Mouse (Mus musculus) stomach, embryonic 15.5 days (tissue): ENCODE measurements around the gene Timm10. TPM values are rescaled to one million over a fixed set of nuclear protein-coding genes. Genes with fewer than 3 reads are reported as not detected.
"Not testable (repeated sequence)": the region's sequence is repeated elsewhere in the genome, so short reads cannot be mapped to it uniquely, and the experiment has no call there.

Experiments
- ATAC-seq: fragments of 200-750 bp; cut with Nextera tagmentation; 2 replicates; pipeline ENCODE4 v1.8.0; 2017; ENCODE audit warnings: low read depth, moderate number of reproducible peaks, moderate TSS enrichment; ENCODE audit not compliant: insufficient read depth, low FRiP score
- H3K27ac ChIP-seq: fragments of 300-500 bp; sonication (generic); 2 replicates; pipeline ENCODE4 v1.5.1; 2015; ENCODE audit warnings: mild to moderate bottlenecking, inconsistent platforms
- H3K27me3 ChIP-seq: fragments of 300-500 bp; sonication (generic); replicated peaks from 2 replicates; pipeline ENCODE4 v1.6.1; 2015; ENCODE audit warnings: inconsistent platforms
- H3K36me3 ChIP-seq: fragments of 300-500 bp; sonication (generic); 2 replicates; pipeline ENCODE4 v1.6.1; 2015; ENCODE audit warnings: inconsistent platforms
- H3K4me1 ChIP-seq: fragments of 300-500 bp; sonication (generic); 2 replicates; pipeline ENCODE4 v1.6.1; 2015; ENCODE audit warnings: inconsistent platforms
- H3K4me2 ChIP-seq: fragments of 300-500 bp; sonication (generic); 2 replicates; pipeline ENCODE4 v1.6.1; 2015; ENCODE audit warnings: mild to moderate bottlenecking, inconsistent platforms
- H3K4me3 ChIP-seq: fragments of 300-500 bp; sonication (generic); replicated peaks from 2 replicates; pipeline ENCODE4 v1.5.1; 2015; ENCODE audit warnings: inconsistent platforms
- H3K9ac ChIP-seq: fragments of 300-500 bp; sonication (generic); 2 replicates; pipeline ENCODE4 v1.6.1; 2015; ENCODE audit warnings: inconsistent platforms
- H3K9me3 ChIP-seq: fragments of 300-500 bp; sonication (generic); 2 replicates; pipeline ENCODE4 v1.6.1; 2016; ENCODE audit warnings: inconsistent platforms
- WGBS: fragments of 180-500 bp; shearing (Covaris S2); methylation state at CpG from one replicate; pipeline ENCODE4 v1.1.7; 2015; 5-methylcytosine and 5-hydroxymethylcytosine counted together
- polyA plus RNA-seq: library from polyadenylated mRNA; unstranded; fragments of >200 nt; fragmentation: Nextera tagmentation; extraction: Ambion mirVana; gene quantifications from 2 replicates; pipeline ENCODE4 v1.2.1, GENCODE M21; 2015

The Timm10 gene
- polyA plus RNA-seq, 1 experiment from 2014 or later, result 50.4 TPM

DNA sequence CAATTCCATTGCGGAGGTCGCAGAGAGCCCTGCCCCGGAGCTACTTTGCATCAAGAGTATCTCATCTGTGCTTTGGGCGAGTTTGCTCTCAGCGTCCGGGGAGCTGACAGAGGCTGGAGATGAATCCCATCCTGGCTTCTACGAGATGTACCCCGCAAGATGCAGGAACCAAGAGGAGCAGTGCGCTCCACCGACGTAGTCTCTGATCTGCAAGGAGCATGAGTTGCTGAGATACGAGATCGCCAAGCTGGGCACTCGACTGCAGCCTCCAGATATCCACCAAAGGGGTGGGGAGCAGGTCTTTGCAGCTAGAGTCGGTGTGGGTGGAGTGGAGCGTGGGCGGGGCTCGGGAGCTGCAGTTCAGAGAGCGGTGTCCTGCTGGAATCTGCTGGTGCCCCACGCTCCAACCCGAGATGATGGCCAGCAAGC, 28.3 kb upstream of the Timm10 start, which contains the start of gene Ube2l6:
TSS of gene Ube2l6 (plus strand) at position 336 of the 429 bp plus-strand sequence.
- Histone ChIP-seq H3K4me1 (no peaks in the 10 kb centered on the region), H3K27ac (peak within 1 kb of the TSS; percentile 63), H3K4me2 (peak within 1 kb of the TSS; percentile 84), H3K4me3 (peak within 1 kb of the TSS; percentile 57), H3K9ac (peak within 1 kb of the TSS; percentile 26; the same call in 1 of the 2 replicates), H3K9me3 (no peaks in the 10 kb centered on the region), H3K27me3 (no peaks in the 10 kb centered on the region), H3K36me3 (no peaks in the 10 kb centered on the region)
- under 1% methylated on average over 21 of the region's 21 CpGs for WGBS
- peak; percentile 90 for ATAC-seq

DNA sequence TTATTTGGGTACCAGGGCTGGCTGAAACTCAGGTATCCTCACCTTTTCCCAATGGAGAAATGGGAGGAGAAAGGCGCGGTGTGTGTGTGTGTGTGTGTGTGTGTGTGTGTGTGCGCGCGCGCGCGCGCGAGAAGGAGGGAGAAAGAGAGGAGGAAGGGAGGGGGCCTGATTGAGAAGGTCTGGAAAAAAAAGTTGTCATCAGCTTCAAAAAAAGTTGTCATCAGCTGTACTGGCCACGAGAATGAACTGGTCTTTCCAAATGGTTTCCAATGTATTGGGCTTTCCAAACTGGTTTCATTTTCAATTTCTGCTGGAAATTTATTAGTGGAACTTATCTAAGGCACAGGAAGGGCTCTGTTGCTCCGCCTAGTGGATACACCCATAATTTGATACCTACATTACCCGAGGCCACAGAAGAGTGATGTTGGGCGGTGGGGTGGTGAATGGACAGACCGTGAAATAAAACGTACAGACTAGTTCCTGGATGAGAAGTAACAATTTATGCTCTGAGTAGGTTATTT, 27.7 kb upstream of the Timm10 start:
- Histone ChIP-seq H3K27me3 (no peaks in the 10 kb centered on the region), H3K4me1 (no peaks in the 10 kb centered on the region), H3K9me3 (no peaks in the 10 kb centered on the region), H3K27ac (peak overlapping the region; percentile 63), H3K9ac (0 out of 2 replicates have a peak overlapping the region, but pooled peaks have one; percentile 17), H3K4me3 (peak overlapping the region; percentile 57), H3K4me2 (peak overlapping the region; percentile 84), H3K36me3 (no peaks in the 10 kb centered on the region)
- WGBS, result under 1% methylated on average over 16 of the region's 16 CpGs
- ATAC-seq, result peak; percentile 68; the same call in 1 of the 2 replicates

DNA sequence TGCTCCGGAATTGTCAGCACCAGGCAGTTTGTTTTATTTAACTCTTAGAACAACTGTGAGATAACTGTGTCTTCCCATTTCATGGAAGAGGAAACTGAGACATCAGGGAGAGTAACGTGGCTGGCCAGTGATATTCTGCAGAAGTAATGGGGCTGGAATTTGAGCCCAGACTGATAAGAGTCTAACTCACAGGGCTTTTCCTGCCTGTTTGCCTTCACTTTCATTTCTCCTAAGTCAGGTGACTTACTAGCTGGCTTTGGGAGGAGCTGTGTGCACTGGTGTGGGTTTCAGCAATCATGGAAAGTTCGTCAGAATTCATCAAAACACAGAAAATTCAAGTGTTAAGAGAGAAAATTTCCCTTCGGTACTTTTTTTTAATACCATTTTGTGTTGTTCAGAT, 26.5 kb upstream of the Timm10 start:
- H3K9me3 ChIP-seq, result no peaks in the 10 kb centered on the region
- no peak overlapping the region for H3K4me2 ChIP-seq
- H3K36me3 ChIP-seq, result no peaks in the 10 kb centered on the region
- no peak overlapping the region for H3K9ac ChIP-seq
- WGBS, result 62% methylated on average over 4 of the region's 4 CpGs
- H3K27ac ChIP-seq, result no peak overlapping the region
- no peak for ATAC-seq
- H3K4me1 ChIP-seq, result no peaks in the 10 kb centered on the region
- no peak overlapping the region for H3K4me3 ChIP-seq
- no peaks in the 10 kb centered on the region for H3K27me3 ChIP-seq

DNA sequence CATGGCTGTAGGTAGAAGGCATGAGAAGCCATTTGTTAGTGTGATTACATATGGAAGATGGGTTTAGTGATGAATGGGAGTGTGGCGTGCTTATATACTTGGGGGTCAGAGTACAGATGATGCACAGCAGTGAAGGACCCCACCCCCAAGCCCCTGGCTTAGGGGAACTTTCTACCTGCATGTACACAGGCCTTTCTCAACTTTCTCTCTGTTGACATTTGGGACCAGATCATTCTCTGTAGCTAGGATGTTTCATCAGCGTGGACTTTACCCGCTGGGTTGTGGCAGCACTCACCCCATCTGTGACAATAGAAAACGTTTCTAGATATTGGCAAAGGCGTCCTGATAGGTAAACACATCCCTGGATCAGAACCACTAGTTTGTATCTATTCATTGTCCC, 25.6 kb upstream of the Timm10 start:
- not testable (repeated sequence) for H3K4me1 ChIP-seq, ATAC-seq, H3K27ac ChIP-seq, H3K4me3 ChIP-seq, H3K27me3 ChIP-seq, H3K9me3 ChIP-seq, H3K9ac ChIP-seq, H3K36me3 ChIP-seq, H3K4me2 ChIP-seq
- 77% methylated on average over 5 of the region's 5 CpGs for WGBS

DNA sequence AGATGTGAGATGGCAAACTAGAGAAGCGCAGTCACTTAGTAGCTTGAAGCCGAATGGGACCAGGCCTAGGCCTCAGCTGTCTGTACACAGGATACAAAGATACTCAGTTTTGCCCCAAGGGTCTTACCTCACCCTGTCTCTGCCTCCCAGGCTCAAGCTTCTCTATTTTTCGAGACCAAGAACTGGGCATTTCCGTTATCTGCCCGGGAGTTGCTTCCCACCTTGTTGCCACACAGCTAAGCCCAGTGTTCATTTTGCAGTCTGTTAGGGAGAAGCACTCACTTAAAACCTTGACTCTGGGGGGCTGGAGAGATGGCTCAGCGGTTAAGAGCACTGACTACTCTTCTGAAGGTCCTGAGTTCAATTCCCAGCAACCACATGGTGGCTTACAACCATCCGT, 22.8 kb upstream of the Timm10 start:
- H3K9me3 ChIP-seq, result no peaks in the 10 kb centered on the region
- no peak overlapping the region for H3K4me2 ChIP-seq
- ATAC-seq, result no peak

DNA sequence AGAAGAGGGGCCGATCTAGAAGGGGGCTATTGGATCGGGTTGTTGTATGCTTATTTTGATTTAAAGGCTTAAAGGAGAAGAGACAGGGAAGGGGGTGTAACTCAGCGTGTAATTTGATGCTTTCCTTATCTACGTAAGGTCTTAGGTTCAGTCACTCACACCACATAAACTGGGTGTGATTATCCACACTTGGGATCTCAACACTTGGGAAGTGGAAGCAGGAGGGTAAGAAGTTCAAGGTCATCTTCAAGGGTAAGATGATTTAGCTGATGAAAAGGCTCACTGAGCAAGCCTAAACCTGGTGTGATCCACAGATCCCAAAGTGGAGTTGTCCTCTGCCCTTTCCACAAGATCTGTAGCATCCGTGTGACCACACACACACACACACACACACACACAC, 20.3 kb upstream of the Timm10 start:
- 54% methylated on average over 5 of the region's 5 CpGs for WGBS
- H3K27ac ChIP-seq, result no peak overlapping the region
- H3K36me3 ChIP-seq, result no peaks in the 10 kb centered on the region
- no peaks in the 10 kb centered on the region for H3K9me3 ChIP-seq
- peaks cover 6% of the 10 kb centered on the region for H3K4me1 ChIP-seq
- H3K9ac ChIP-seq, result no peak overlapping the region
- no peak overlapping the region for H3K4me2 ChIP-seq
- no peak for ATAC-seq
- no peak overlapping the region for H3K4me3 ChIP-seq
- H3K27me3 ChIP-seq, result no peaks in the 10 kb centered on the region

More for the DNA sequence above, 22.8 kb upstream of the Timm10 start:
- no peak overlapping the region for H3K27ac ChIP-seq
- 90% methylated on average over 7 of the region's 7 CpGs for WGBS
- H3K4me1 ChIP-seq, result no peaks in the 10 kb centered on the region
- no peaks in the 10 kb centered on the region for H3K27me3 ChIP-seq
- H3K9ac ChIP-seq, result no peak overlapping the region
- no peaks in the 10 kb centered on the region for H3K36me3 ChIP-seq
- no peak overlapping the region for H3K4me3 ChIP-seq

DNA sequence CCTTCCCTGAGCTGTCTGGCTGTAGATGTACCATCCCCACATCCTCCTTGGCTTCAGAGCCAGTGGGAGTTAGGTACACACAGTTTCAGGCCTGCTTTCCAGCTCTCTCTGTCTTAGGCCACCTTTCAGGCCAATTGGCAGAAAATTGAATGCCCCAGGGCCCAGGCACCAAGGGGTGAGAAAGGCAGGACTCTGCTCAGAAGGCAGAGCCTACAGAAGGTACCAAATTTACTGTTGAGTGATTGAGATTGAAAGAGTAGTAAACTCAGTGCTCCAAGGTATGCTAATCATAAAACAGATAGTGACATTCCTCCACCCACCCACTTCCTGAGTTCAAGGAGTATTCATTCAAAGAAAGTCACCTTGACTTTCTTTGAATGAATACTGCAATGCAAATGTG, 17.5 kb upstream of the Timm10 start:
- ATAC-seq, result no peak
- H3K9ac ChIP-seq, result no peak overlapping the region
- H3K27ac ChIP-seq, result no peak overlapping the region
- no peaks in the 10 kb centered on the region for H3K36me3 ChIP-seq
- no peaks in the 10 kb centered on the region for H3K27me3 ChIP-seq
- H3K4me2 ChIP-seq, result no peak overlapping the region
- H3K4me3 ChIP-seq, result no peak overlapping the region
- no peaks in the 10 kb centered on the region for H3K9me3 ChIP-seq
- peaks cover 8% of the 10 kb centered on the region for H3K4me1 ChIP-seq

DNA sequence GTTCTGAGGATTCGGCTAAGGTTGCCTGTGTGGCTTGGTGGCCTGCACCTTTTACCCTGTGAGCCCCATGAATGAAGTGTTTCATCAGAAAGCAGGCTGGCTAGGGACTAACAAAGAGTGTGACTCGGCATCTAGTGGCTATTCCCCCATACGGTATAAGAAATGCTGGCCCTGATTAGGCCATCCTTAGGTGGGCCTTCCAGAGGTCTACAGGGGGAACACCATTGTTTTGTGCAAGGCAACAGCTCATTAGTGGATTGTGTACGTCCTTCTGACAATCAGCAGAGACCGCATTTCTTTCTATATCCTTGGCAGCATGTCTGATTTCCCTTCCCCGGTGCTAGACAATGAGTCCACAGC, 16.3 kb upstream of the Timm10 start:
- H3K9me3 ChIP-seq, result no peaks in the 10 kb centered on the region
- peaks cover 8% of the 10 kb centered on the region for H3K4me1 ChIP-seq
- H3K4me3 ChIP-seq, result no peak overlapping the region
- H3K36me3 ChIP-seq, result no peaks in the 10 kb centered on the region
- H3K27me3 ChIP-seq, result no peaks in the 10 kb centered on the region
- no peak overlapping the region for H3K27ac ChIP-seq
- 83% methylated on average over 6 of the region's 6 CpGs for WGBS
- H3K4me2 ChIP-seq, result 0 out of 2 replicates have a peak overlapping the region, but pooled peaks have one; percentile 52
- no peak overlapping the region for H3K9ac ChIP-seq
- no peak for ATAC-seq

DNA sequence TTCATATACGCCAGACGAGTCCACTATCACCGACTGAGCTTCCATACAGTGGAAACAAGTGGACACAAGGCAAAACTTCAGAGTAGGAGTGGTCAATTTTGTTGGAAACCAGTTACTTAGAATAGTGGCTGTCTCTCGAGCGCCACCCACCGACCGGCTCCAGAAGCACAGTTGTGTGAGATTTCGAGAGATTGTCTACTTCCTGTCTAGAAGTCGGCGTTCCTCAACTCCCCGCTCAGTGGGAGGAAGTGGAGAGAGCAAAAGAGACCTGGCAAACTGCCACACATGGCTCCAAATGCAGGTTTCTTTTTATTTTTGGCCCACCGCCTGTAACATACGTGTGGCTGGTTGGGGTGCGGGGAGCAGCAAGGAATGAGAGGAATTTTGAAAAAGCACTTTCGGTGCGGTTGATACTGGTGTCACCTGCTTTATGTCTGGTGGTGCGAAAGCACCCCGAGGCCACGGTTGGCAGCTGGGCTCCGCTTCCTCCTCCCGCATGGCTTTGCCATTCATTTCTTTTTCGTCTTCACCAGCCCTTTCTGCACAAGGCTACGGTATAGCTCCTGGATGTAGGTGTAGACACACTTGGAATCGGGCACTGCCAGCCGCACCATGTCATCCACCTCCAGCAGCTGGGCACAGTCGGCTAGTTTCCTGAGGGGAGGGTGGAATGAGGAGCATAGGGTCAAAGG, 15.8 kb upstream of the Timm10 start:
- Histone ChIP-seq H3K9ac (no peak overlapping the region), H3K9me3 (no peaks in the 10 kb centered on the region), H3K4me3 (peak overlapping the region; percentile 31), H3K27me3 (no peaks in the 10 kb centered on the region), H3K27ac (0 out of 2 replicates have a peak overlapping the region, but pooled peaks have one; percentile 41), H3K4me1 (peaks cover 8% of the 10 kb centered on the region), H3K4me2 (peak overlapping the region; percentile 52), H3K36me3 (no peaks in the 10 kb centered on the region)
- peak; percentile 30 for ATAC-seq
- 26% methylated on average over 26 of the region's 26 CpGs for WGBS

DNA sequence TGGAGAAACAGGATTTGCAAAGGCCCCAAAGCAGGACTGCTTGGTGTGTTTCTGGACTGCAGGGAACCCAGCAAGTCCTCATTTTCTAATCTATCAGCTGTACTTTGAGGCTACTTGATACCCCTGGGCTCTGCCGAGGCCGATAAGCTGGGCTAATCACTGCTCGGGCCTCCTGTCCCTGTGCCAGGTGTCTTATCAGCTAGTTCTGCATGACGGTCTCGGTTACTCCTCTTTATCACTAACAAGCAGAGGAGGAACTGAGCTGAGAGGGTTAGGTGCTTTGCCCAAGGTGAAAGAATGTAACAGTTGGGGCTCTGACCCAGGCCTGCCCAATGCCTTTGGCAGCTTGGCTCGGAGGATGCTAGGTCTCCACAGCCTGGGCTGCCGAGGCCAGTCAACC, 14.9 kb upstream of the Timm10 start:
- no peak overlapping the region for H3K9ac ChIP-seq
- H3K4me3 ChIP-seq, result no peak overlapping the region
- H3K27ac ChIP-seq, result no peak overlapping the region
- no peaks in the 10 kb centered on the region for H3K9me3 ChIP-seq
- no peaks in the 10 kb centered on the region for H3K27me3 ChIP-seq
- H3K4me1 ChIP-seq, result peaks cover 8% of the 10 kb centered on the region
- H3K4me2 ChIP-seq, result no peak overlapping the region
- no peaks in the 10 kb centered on the region for H3K36me3 ChIP-seq
- 46% methylated on average over 7 of the region's 7 CpGs for WGBS
- ATAC-seq, result peak; percentile 92

DNA sequence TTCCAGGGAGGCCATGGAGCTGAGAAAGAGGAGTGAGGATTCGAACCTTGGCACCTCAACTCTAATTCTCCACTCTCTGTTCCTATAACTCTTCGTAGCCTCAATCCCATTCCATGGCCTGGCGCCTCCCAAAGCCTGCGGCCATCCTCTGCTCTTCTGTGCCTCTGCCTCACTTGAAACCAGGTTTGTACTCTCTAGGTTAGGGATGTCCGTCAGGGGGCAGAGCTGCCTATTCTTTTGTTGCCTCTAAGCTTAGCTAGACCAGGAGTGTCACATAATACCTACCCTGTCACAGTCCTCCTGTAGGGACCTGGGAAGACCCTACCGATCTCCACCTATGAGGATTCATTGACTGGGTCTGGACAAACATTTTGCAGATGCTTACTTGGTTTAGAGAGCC, 14.1 kb upstream of the Timm10 start:
- no peak for ATAC-seq
- no peaks in the 10 kb centered on the region for H3K9me3 ChIP-seq
- 84% methylated on average over 6 of the region's 6 CpGs for whole genome bisulfite sequencing
- H3K36me3 ChIP-seq, result no peaks in the 10 kb centered on the region
- no peak overlapping the region for H3K4me3 ChIP-seq
- no peak overlapping the region for H3K4me2 ChIP-seq
- no peak overlapping the region for H3K9ac ChIP-seq
- no peak overlapping the region for H3K27ac ChIP-seq
- H3K27me3 ChIP-seq, result no peaks in the 10 kb centered on the region
- peaks cover 8% of the 10 kb centered on the region for H3K4me1 ChIP-seq

DNA sequence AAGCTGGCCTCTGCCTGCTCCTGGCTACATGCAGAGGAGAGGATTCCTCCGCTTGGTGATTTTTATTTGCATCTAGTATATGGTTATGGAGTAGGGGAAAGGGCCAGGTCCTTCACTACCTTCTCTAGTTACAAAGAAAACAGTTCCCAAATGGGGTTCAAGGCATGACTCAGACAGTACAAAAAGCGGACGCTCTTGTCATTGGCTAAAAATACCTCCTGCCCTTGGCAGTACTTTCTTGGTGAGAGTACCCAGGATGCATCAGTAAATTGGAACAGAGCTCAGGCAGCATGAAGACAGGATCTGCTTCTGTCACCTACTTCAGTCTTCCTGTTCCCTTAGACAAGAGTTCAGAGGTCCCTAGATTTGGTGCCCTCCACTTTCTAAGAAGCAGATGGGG, 6.9 kb upstream of the Timm10 start:
- no peak overlapping the region for H3K27ac ChIP-seq
- no peaks in the 10 kb centered on the region for H3K9me3 ChIP-seq
- WGBS, result 57% methylated on average over 3 of the region's 3 CpGs
- no peaks in the 10 kb centered on the region for H3K4me1 ChIP-seq
- H3K4me2 ChIP-seq, result no peak overlapping the region
- H3K27me3 ChIP-seq, result 0 out of 2 replicates have a peak, but pooled peaks cover 4% of the 10 kb centered on the region
- no peak overlapping the region for H3K9ac ChIP-seq
- no peak for ATAC-seq
- H3K36me3 ChIP-seq, result no peaks in the 10 kb centered on the region
- H3K4me3 ChIP-seq, result no peak overlapping the region
